Mouse (Mus musculus) fat pad, adult 2 months (tissue): ENCODE measurements around the gene Celsr2.

Experiments
- DNase-seq: peaks from one replicate; pipeline ENCODE4 v3.0.0-alpha.2; 2011; ENCODE audit warnings: low read depth, low spot score; ENCODE audit errors: extremely low read depth

The Celsr2 gene

GRCm38 (mm10) chr3:108381945-108382875 is 33.1 kb downstream of the Celsr2 start:
- peak; percentile 55 for DNase-seq

DNA sequence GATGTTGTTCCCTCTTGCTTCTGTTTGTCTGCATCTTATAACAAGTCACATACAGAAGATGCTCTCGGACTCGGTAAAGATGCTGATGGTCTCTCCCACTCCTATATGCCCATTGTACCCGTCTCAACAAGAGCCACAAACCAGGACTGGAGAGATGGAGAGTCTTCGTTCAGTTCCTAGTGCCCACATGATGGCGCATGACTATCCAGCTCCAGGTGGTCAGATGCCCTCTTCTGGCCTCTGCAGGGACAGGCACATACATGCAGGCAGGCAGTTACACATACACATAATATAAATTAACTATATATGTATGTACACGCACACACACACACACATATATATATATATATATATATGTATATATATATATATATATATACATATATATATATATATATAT is 34.7 kb downstream of the Celsr2 start:
- no peak for DNase-seq

DNA sequence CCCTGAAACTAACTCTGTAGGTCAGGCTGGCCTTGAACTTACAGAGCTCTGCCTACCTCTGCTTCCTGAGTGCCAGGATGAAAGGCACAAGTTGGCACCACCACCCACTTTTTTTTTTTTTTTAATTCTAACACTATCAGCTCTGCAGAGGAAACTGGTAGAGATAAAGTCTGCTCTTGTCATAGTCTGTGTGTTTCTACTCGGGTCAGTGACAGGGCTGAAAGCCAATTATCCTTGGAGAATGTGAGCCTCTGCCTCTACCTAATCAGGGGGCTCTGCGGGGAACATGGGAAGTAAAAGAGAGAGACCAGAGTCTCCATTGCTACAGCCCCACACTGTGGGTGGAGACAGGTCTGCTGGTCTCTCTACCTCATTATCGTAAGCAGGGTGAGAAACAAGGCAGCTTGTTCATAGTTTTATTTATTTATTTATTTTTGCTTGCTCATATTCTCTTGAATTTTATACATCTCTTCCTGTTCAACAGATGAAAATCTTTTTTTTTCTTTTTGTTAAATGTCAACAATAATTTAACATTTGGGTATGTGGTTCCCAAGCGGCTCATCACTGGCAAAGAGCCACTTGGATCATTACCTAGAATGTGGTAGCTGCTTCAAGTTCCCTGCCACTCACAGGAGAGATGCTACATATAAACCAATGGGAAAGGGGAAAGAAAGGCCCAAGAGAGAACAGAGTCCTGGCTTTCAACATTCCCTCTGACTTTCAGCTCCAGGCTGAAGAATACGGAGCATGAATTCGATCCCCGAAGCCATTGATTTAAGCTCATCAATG is 36.3 kb downstream of the Celsr2 start:
- DNase-seq: no peak

DNA sequence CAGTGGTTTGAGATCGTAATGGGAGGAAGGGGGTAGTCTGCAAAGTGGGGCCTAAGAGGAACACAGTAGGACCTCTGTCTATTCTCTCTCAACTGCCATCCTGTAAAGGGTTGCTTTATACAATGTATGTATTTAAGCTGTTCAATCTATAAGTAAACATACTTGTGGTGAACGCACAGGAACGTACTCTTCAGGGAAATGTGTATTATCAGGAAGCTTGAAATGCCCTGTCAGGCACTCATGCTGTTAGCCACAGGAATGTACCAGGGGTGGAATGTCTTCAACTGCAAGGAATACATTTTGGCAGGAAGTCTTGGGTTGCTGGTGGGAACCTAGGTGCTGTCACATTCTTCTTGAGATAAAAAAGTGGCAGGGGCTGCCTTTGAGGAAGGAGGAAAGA is 42.7 kb downstream of the Celsr2 start:
- no peak for DNase-seq

GRCm38 (mm10) chr3:108372274-108372673 is 43.1 kb downstream of the Celsr2 start:
- no peak for DNase-seq

GRCm38 (mm10) chr3:108368721-108369120 is 46.6 kb downstream of the Celsr2 start:
- DNase-seq: no peak

DNA sequence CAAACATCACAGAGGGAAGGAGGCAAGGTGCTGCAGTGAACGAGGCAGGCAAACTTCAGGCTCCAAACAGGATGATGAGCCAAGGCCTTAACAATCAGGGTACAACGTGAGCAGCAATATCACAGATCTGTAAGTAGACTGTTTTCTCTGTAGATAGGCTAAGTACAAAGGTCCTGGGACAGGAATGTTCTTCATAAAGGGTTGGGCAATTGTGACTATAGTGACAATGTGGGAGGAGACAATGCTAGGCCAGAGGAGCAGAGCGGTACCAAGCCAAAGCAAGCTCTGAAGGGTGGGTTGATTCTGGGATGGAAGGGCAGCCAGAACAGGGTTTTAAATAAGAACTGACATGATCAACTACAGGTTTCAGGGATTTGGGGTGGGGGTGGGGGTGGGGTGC is 47.5 kb downstream of the Celsr2 start:
- DNase-seq: no peak

- no peak for DNase-seq
These were observed 48.2 kb downstream of the Celsr2 start for GRCm38 (mm10) chr3:108367173-108367572.

- DNase-seq: no peak
These were observed 50.9 kb downstream of the Celsr2 start, which contains the start of gene Mybphl for GRCm38 (mm10) chr3:108364270-108364995. Gene Mybphl, plus strand, starts transcription at chr3:108364911.

GRCm38 (mm10) chr3:108363626-108364025 is 51.7 kb downstream of the Celsr2 start:
- no peak for DNase-seq

- DNase-seq: no peak
These were observed 54.5 kb downstream of the Celsr2 start for GRCm38 (mm10) chr3:108360894-108361293.

GRCm38 (mm10) chr3:108358445-108358844 is 56.9 kb downstream of the Celsr2 start:
- no peak for DNase-seq

- DNase-seq: no peak
These were observed 58.3 kb downstream of the Celsr2 start for GRCm38 (mm10) chr3:108357051-108357450.

DNA sequence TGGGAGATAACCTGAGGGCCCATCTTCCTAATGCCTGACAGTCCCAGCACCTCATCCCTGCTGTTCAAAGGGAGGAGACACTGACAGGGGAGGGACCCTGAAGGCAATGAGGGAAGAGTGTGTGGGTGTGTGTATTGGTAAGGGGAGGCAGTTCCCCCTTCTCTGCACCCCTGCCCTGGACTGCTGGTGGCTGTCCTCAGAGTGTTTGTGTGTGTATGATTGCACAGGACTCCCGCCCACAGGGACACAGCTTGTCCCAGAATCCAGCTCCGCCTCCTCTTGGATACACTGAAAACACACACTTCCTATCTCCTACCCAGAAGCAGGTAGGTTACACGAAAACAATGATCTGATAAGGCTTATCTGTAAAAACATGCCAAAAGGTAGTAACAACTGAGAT is 60.1 kb downstream of the Celsr2 start:
- DNase-seq: no peak

GRCm38 (mm10) chr3:108348376-108348775 is 67.0 kb downstream of the Celsr2 start:
- no peak for DNase-seq

DNA sequence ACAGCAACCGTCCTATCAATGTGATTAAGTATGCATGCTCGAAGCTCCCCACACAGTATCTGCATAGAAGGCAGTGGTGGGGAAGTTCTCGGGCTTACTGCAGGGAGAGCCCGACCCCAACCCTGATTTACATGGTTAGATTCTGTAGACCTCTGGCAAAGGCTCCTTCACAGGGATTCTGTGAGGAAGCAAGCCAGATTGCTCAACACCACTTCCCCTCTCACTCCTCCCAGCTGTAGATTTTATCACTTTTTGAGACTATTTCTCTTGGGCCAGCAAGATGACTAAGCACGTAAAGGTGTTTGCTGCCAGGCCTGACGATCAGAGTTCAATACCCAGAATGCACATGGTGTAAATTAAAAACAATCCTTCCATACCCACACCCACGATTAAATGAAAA is 69.5 kb downstream of the Celsr2 start:
- DNase-seq: peak; percentile 31

GRCm38 (mm10) chr3:108342185-108342584 is 73.2 kb downstream of the Celsr2 start:
- no peak for DNase-seq

DNA sequence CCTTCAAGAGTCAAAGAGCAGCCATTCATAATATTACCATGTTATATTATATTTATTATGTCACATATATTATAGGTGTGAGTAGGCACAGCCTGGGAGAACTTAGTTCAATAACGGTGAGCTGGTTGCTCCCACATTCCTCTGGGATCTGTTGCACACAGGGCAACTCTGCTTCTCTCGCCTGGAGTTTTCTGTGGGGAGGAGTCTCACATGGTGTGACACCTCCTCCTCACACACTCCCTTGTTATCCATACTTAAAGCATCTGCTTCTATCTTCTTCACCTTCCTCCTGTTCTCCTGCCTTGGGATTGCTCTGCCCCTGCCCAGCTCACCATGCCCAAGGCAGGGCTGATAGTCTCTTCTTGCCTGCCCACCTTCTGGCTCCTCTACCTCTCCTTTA is 74.3 kb downstream of the Celsr2 start:
- DNase-seq: no peak
